ENCODE assay signal across 21 mouse cellular contexts in genomic region chr12:5682182-5682581, GRCm38 (mm10).
DNase-seq lines count a peak whose midpoint lies in the region; ATAC-seq and TF ChIP-seq lines count a peak whose summit lies in the region.
"Had no signal": no experiment of that assay in that cellular context is flagged by ENCODE, and none has a peak within 500 bp of the region (broad histone marks: within the 10 kb centered on the region; RNA-seq: fewer than 3 reads in every experiment).

No protein-coding gene starts in this region.

- no peak overlapping the region for H3K4me2 ChIP-seq in forebrain, embryonic 14.5 days (ENCODE audit: low read length)
- H3K4me2 ChIP-seq in hindbrain, postnatal 0 days (ENCODE audit: low read depth, low read length), result no peak overlapping the region
- H3K4me2 ChIP-seq in hindbrain, embryonic 11.5 days (replicated peaks; ENCODE audit: low read depth, low read length), result no peak overlapping the region
- H3K4me2 ChIP-seq in limb, embryonic 14.5 days (replicated peaks; ENCODE audit: low read depth, low read length, severe bottlenecking), result no peak overlapping the region
- H3K4me2 ChIP-seq: embryonic facial prominence, embryonic 12.5 days; heart, embryonic 11.5 days; heart, embryonic 15.5 days; hindbrain, embryonic 14.5 days had no signal

- no peak overlapping the region for H3K9ac ChIP-seq in forebrain, embryonic 14.5 days (ENCODE audit: low read length)
- H3K9ac ChIP-seq in hindbrain, postnatal 0 days (replicated peaks; ENCODE audit: low read length), result no peak overlapping the region
- no peak overlapping the region for H3K9ac ChIP-seq in hindbrain, embryonic 11.5 days (ENCODE audit: low read depth, low read length)
- no peak overlapping the region for H3K9ac ChIP-seq in limb, embryonic 14.5 days (ENCODE audit: low read depth, low read length, severe bottlenecking)
- H3K9ac ChIP-seq: embryonic facial prominence, embryonic 12.5 days; heart, embryonic 15.5 days; hindbrain, embryonic 14.5 days had no signal

- 0 out of 2 replicates have a peak overlapping the region, but pooled peaks have one; percentile 5 for H3K27ac ChIP-seq in forebrain, embryonic 14.5 days (ENCODE audit: low read depth, low read length)
- no peak overlapping the region for H3K27ac ChIP-seq in forebrain, embryonic 10.5 days
- H3K27ac ChIP-seq in hindbrain, postnatal 0 days, result no peak overlapping the region
- no peak overlapping the region for H3K27ac ChIP-seq in hindbrain, embryonic 11.5 days (ENCODE audit: low read depth, low read length)
- 0 out of 2 replicates have a peak overlapping the region, but pooled peaks have one; percentile 14 for H3K27ac ChIP-seq in limb, embryonic 14.5 days (replicated peaks; ENCODE audit: low read depth, low read length)
- H3K27ac ChIP-seq in heart, embryonic 10.5 days, result no peak overlapping the region
- H3K27ac ChIP-seq: embryonic facial prominence, embryonic 12.5 days; heart, embryonic 15.5 days; hindbrain, embryonic 14.5 days had no signal

- no peak for TF ChIP-seq CTCF in hindbrain, postnatal 0 days (IDR thresholded peaks at IDR 0.05; ENCODE audit: low read depth)

- ATAC-seq in forebrain, embryonic 14.5 days, result no peak
- no peak for ATAC-seq in hindbrain, postnatal 0 days
- ATAC-seq in hindbrain, embryonic 11.5 days (ENCODE audit: low FRiP score), result no peak
- ATAC-seq in limb, embryonic 14.5 days (ENCODE audit: low FRiP score, low read depth), result no peak
- ATAC-seq: activated CD4-positive, CD25-positive, alpha-beta regulatory T cell, adult 4 months; intestine, embryonic 16.5 days; Patski had no signal

- 62% methylated on average over 5 of the region's 5 CpGs for WGBS in forebrain, embryonic 14.5 days
- 89% methylated on average over 5 of the region's 5 CpGs for WGBS in forebrain, embryonic 10.5 days
- WGBS in hindbrain, postnatal 0 days, result 38% methylated on average over 5 of the region's 5 CpGs
- 92% methylated on average over 5 of the region's 5 CpGs for WGBS in hindbrain, embryonic 11.5 days
- WGBS in limb, embryonic 14.5 days, result 56% methylated on average over 5 of the region's 5 CpGs
- 90% methylated on average over 5 of the region's 5 CpGs for WGBS in heart, embryonic 10.5 days

- no peaks in the 10 kb centered on the region for H3K4me1 ChIP-seq in forebrain, embryonic 14.5 days (ENCODE audit: control insufficient read depth, insufficient read depth, low read length)
- no peaks in the 10 kb centered on the region for H3K4me1 ChIP-seq in forebrain, embryonic 10.5 days
- no peaks in the 10 kb centered on the region for H3K4me1 ChIP-seq in hindbrain, postnatal 0 days (ENCODE audit: insufficient read depth, low read length)
- no peaks in the 10 kb centered on the region for H3K4me1 ChIP-seq in hindbrain, embryonic 11.5 days (replicated peaks; ENCODE audit: control insufficient read depth, insufficient read depth, low read length)
- peaks cover 6% of the 10 kb centered on the region; the same call in 1 of the 2 replicates for H3K4me1 ChIP-seq in limb, embryonic 14.5 days (ENCODE audit: control insufficient read depth, insufficient read depth, low read length)
- no peaks in the 10 kb centered on the region for H3K4me1 ChIP-seq in heart, embryonic 10.5 days
- H3K4me1 ChIP-seq: embryonic facial prominence, embryonic 12.5 days; heart, embryonic 15.5 days had no signal

- no peaks in the 10 kb centered on the region for H3K9me3 ChIP-seq in forebrain, embryonic 14.5 days (replicated peaks; ENCODE audit: control insufficient read depth, low read length)
- H3K9me3 ChIP-seq in forebrain, embryonic 10.5 days, result no peaks in the 10 kb centered on the region
- no peaks in the 10 kb centered on the region for H3K9me3 ChIP-seq in hindbrain, postnatal 0 days (ENCODE audit: low read length)
- no peaks in the 10 kb centered on the region for H3K9me3 ChIP-seq in hindbrain, embryonic 11.5 days (ENCODE audit: control insufficient read depth, low read length)
- H3K9me3 ChIP-seq in limb, embryonic 14.5 days (ENCODE audit: control insufficient read depth, low read length), result no peaks in the 10 kb centered on the region
- H3K9me3 ChIP-seq in heart, embryonic 10.5 days, result no peaks in the 10 kb centered on the region
- H3K9me3 ChIP-seq: embryonic facial prominence, embryonic 12.5 days; heart, embryonic 15.5 days had no signal

- no peaks in the 10 kb centered on the region for H3K36me3 ChIP-seq in forebrain, embryonic 14.5 days (ENCODE audit: control insufficient read depth, insufficient read depth, low read length)
- no peaks in the 10 kb centered on the region for H3K36me3 ChIP-seq in forebrain, embryonic 10.5 days (replicated peaks)
- no peaks in the 10 kb centered on the region for H3K36me3 ChIP-seq in hindbrain, postnatal 0 days (ENCODE audit: insufficient read depth, low read length)
- no peaks in the 10 kb centered on the region for H3K36me3 ChIP-seq in hindbrain, embryonic 11.5 days (ENCODE audit: control insufficient read depth, insufficient read depth, low read length)
- H3K36me3 ChIP-seq in limb, embryonic 14.5 days (ENCODE audit: control insufficient read depth, insufficient read depth, low read length), result no peaks in the 10 kb centered on the region
- H3K36me3 ChIP-seq in heart, embryonic 10.5 days, result no peaks in the 10 kb centered on the region
- H3K36me3 ChIP-seq: embryonic facial prominence, embryonic 12.5 days; heart, embryonic 15.5 days had no signal

- no peak overlapping the region for H3K4me3 ChIP-seq in forebrain, embryonic 14.5 days (ENCODE audit: low read depth, low read length)
- H3K4me3 ChIP-seq in forebrain, embryonic 10.5 days, result no peak overlapping the region
- no peak overlapping the region for H3K4me3 ChIP-seq in hindbrain, postnatal 0 days (ENCODE audit: low read length)
- H3K4me3 ChIP-seq in hindbrain, embryonic 11.5 days (ENCODE audit: low read depth, low read length), result no peak overlapping the region
- no peak overlapping the region for H3K4me3 ChIP-seq in limb, embryonic 14.5 days (replicated peaks; ENCODE audit: low read length)
- no peak overlapping the region for H3K4me3 ChIP-seq in heart, embryonic 10.5 days
- H3K4me3 ChIP-seq: embryonic facial prominence, embryonic 12.5 days; heart, embryonic 15.5 days had no signal

- H3K27me3 ChIP-seq in forebrain, embryonic 14.5 days (replicated peaks; ENCODE audit: control insufficient read depth, insufficient read depth, low read length), result no peaks in the 10 kb centered on the region
- no peaks in the 10 kb centered on the region for H3K27me3 ChIP-seq in forebrain, embryonic 10.5 days (ENCODE audit: poor library complexity, severe bottlenecking)
- no peaks in the 10 kb centered on the region for H3K27me3 ChIP-seq in hindbrain, postnatal 0 days (ENCODE audit: insufficient read depth, low read length)
- no peaks in the 10 kb centered on the region for H3K27me3 ChIP-seq in hindbrain, embryonic 11.5 days (ENCODE audit: control insufficient read depth, insufficient read depth, low read length)
- no peaks in the 10 kb centered on the region for H3K27me3 ChIP-seq in limb, embryonic 14.5 days (ENCODE audit: control insufficient read depth, insufficient read depth, low read length)
- H3K27me3 ChIP-seq in heart, embryonic 10.5 days (ENCODE audit: insufficient read depth, poor library complexity, severe bottlenecking), result no peaks in the 10 kb centered on the region
- H3K27me3 ChIP-seq: embryonic facial prominence, embryonic 12.5 days; heart, embryonic 15.5 days; Patski had no signal

- DNase-seq in forebrain, embryonic 14.5 days (ENCODE audit: low spot score), result peak; percentile 60
- DNase-seq in forebrain, embryonic 10.5 days (ENCODE audit: extremely low spot score, low spot score), result no peak
- peak; percentile 19 for DNase-seq in hindbrain, postnatal 0 days (ENCODE audit: low spot score)
- no peak for DNase-seq in hindbrain, embryonic 11.5 days (ENCODE audit: low spot score)
- DNase-seq in Muller cell, postnatal 12 days (ENCODE audit: inconsistent ontology term), result peak; percentile 36
- peak; percentile 59 for DNase-seq in limb, embryonic 14.5 days (ENCODE audit: low spot score)
- no peak for DNase-seq in heart, embryonic 10.5 days (ENCODE audit: low spot score)
- DNase-seq: adrenal gland, postnatal 14 days; cerebellum, adult 2 months; cerebellum, postnatal 14 days; embryo, embryonic 11 days; gastrocnemius, postnatal 10 days; heart, adult 18-20 months; heart, postnatal 14 days had no signal

- no peak for TF ChIP-seq POLR2A in limb, embryonic 14.5 days (IDR thresholded peaks at IDR 0.05; ENCODE audit: borderline replicate concordance, extremely low read depth, insufficient read depth, insufficient read length)

Comparison
In these comparisons a context has a peak if more than half of its experiments do, and no peak if none do; other contexts are left out.
1. DNase-seq: peak in forebrain, embryonic 14.5 days (single experiment), hindbrain, postnatal 0 days (single experiment), Muller cell, postnatal 12 days (single experiment) and limb, embryonic 14.5 days (single experiment); none in forebrain, embryonic 10.5 days (single experiment), hindbrain, embryonic 11.5 days (single experiment) and heart, embryonic 10.5 days (single experiment).
2. H3K27ac ChIP-seq: peak in forebrain, embryonic 14.5 days (single experiment) and limb, embryonic 14.5 days (single experiment); none in forebrain, embryonic 10.5 days (single experiment), hindbrain, postnatal 0 days (single experiment), hindbrain, embryonic 11.5 days (single experiment) and heart, embryonic 10.5 days (single experiment).